Mouse (Mus musculus) C2C12 (cell line): ENCODE results near the gene Fastkd3. TPM values are rescaled to one million over a fixed set of nuclear protein-coding genes. Genes with fewer than 3 reads are reported as not detected.

Experiments
- H3K27me3 ChIP-seq: one replicate; pipeline ENCODE4 v1.6.1; 2011; ENCODE audit not compliant: control insufficient read depth, insufficient read depth, insufficient read length
- H3K36me3 ChIP-seq: one replicate; pipeline ENCODE4 v1.6.1; 2011; ENCODE audit not compliant: control insufficient read depth, insufficient read depth
- H3K4me3 ChIP-seq: one replicate; pipeline ENCODE4 v1.5.1; 2011; ENCODE audit warnings: mild to moderate bottlenecking, control low read depth; ENCODE audit not compliant: poor library complexity, insufficient read depth, severe bottlenecking
- H3K79me2 ChIP-seq: one replicate; pipeline ENCODE4 v1.6.1; 2011; ENCODE audit not compliant: control insufficient read depth, insufficient read depth
- H3K79me3 ChIP-seq: one replicate; pipeline ENCODE4 v1.6.1; 2011; ENCODE audit warnings: low read depth, control low read depth
- H3ac ChIP-seq: one replicate; pipeline ENCODE3; 2011; ENCODE audit warnings: low read depth; ENCODE audit not compliant: control insufficient read depth, insufficient read length
- CEBPB ChIP-seq: IDR thresholded peaks from one replicate; pipeline ENCODE4 v1.6.1; 2011; ENCODE audit warnings: low read depth, mild to moderate bottlenecking, control low read depth, moderate library complexity
- CTCF ChIP-seq: IDR thresholded peaks from one replicate; pipeline ENCODE4 v1.5.1; 2011; ENCODE audit not compliant: control insufficient read depth, insufficient read depth, insufficient read length
- FOSL1 ChIP-seq: IDR thresholded peaks from one replicate; pipeline ENCODE4 v1.8.0; 2011; ENCODE audit warnings: mild to moderate bottlenecking, low read length; ENCODE audit not compliant: poor library complexity, insufficient read depth, severe bottlenecking
- MAX ChIP-seq: IDR thresholded peaks from one replicate; pipeline ENCODE4 v1.6.1; 2011; ENCODE audit warnings: mild to moderate bottlenecking, control low read depth
- MYOD1 ChIP-seq: IDR thresholded peaks from one replicate; pipeline ENCODE4 v1.6.1; 2011; ENCODE audit warnings: low read depth; ENCODE audit not compliant: control insufficient read depth, insufficient read length
- MYOG ChIP-seq: IDR thresholded peaks from one replicate; pipeline ENCODE4 v1.6.1; 2011; ENCODE audit not compliant: control insufficient read depth, insufficient read length; ENCODE audit errors: extremely low read depth
- USF1 ChIP-seq: IDR thresholded peaks from one replicate; pipeline ENCODE4 v1.6.1; 2011; ENCODE audit warnings: low read depth, mild to moderate bottlenecking, control low read depth, moderate library complexity
- polyA plus RNA-seq: library from polyadenylated mRNA; unstranded; fragments of >200 nt; fragmentation: generic; extraction: Trizol; gene quantifications from one replicate; pipeline ENCODE4 v1.2.1, GENCODE M21; 2012; ENCODE audit warnings: missing spikeins

Gene Fastkd3
- polyA plus RNA-seq, 1 experiment, result 18.8 TPM

DNA sequence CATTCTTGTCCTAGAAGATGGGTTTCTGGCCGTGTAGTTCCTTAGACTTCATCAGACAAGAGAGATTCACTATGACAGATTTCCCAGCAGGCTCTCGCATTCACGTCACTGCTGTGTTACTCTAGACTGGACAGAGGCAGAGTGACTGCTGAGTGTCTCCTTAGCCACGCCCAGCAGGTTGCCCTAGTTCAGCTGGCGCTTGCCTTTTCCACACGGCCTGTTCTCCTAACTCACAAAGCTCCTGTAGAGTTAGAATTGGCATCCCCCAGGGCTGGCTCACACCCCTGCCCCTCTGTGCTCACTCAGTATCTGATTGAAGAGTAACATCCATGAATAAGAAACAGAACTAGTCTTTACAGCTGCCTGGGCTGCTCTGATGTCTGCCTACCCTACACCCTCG lies 3.4 kb downstream of the Fastkd3 start:
- H3K36me3 ChIP-seq, result peaks cover 62% of the 10 kb centered on the region

DNA sequence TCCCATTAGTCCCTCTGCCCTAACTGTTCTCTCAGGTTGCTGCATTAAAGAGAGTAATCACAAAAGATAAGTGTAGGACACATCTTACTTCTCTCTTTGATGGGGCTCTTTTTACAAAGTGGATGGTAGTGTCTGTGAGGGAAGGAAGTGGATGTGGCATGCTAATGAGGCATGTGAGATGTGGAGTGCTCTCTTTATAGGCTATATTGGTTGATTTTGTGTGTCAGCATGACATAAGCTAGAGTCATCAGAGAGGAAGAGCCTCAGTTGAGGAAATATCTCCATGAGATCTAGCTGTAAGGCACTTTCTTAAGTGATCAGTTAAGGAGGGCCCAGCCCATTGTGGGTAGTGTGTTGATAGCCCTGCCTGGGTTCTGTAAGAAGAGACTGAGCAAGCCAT lies 6.3 kb downstream of the Fastkd3 start:
- no peak overlapping the region for H3K4me3 ChIP-seq
- H3K36me3 ChIP-seq, result peaks cover 71% of the 10 kb centered on the region
- no peak overlapping the region for H3ac ChIP-seq
- peaks cover 10% of the 10 kb centered on the region for H3K79me3 ChIP-seq
- peaks cover 17% of the 10 kb centered on the region for H3K79me2 ChIP-seq
- TF ChIP-seq MYOG (no peak), USF1 (no peak), CTCF (no peak), CEBPB (no peak), MYOD1 (no peak), FOSL1 (no peak), MAX (no peak)
- no peaks in the 10 kb centered on the region for H3K27me3 ChIP-seq

More for the DNA sequence above, 3.4 kb downstream of the Fastkd3 start:
- H3K4me3 ChIP-seq, result no peak overlapping the region
- H3ac ChIP-seq, result no peak overlapping the region
- H3K79me3 ChIP-seq, result peaks cover 23% of the 10 kb centered on the region
- H3K79me2 ChIP-seq, result peaks cover 35% of the 10 kb centered on the region
- no peak for TF ChIP-seq CTCF
- no peak for TF ChIP-seq MYOD1
- no peak for TF ChIP-seq MYOG
- TF ChIP-seq MAX, result no peak
- TF ChIP-seq USF1, result no peak
- no peaks in the 10 kb centered on the region for H3K27me3 ChIP-seq

DNA sequence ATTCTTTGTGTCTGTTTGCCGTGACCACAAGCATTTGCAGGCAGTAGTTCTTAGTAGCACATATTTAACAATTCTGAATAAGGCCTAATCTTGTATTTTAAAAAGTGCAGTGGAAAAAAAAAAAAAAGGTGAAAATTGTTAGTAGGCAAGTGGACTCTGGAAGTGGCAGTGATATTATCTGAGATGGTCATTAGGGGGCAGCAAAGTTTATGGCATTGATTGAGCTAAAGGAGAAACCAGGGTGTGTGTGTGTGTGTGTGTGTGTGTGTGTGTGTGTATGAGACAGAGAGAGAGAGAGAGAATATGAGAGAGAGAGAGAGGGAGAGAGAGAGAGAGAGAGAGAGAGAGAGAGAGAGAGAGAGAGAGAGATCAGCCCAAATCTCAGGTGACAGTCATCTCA lies 11.8 kb downstream of the Fastkd3 start:
- H3ac ChIP-seq, result no peak overlapping the region
- peaks cover 25% of the 10 kb centered on the region for H3K36me3 ChIP-seq
- no peaks in the 10 kb centered on the region for H3K79me3 ChIP-seq
- no peaks in the 10 kb centered on the region for H3K79me2 ChIP-seq
- H3K27me3 ChIP-seq, result no peaks in the 10 kb centered on the region
- TF ChIP-seq MYOG (no peak), MYOD1 (no peak), MAX (no peak), USF1 (no peak), FOSL1 (no peak), CEBPB (no peak), CTCF (no peak)
- no peak overlapping the region for H3K4me3 ChIP-seq

DNA sequence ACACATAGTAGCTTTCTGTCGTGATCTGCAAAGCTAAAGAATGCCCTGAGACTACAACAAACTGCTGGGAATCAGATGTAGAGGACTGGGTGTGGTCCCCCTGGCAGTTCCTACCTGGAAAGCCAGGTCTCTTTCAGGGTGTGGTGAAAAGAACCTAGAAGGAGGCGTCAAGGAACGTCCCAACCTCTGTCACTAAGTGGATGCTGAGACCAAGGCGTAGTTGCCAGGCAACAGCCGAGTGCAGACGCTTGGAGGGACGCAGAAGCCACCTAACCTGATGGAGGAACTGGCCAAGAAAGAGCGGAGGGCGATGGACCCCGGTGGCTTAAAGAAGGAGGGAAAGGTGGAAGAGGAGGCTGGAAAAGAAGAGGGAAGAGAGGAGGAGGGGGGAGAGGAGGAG lies 15.2 kb downstream of the Fastkd3 start, which contains the start of gene 1700001L19Rik:
1700001L19Rik (plus strand) TSS at position 223 of the 400 bp plus-strand sequence.
- no peak within 1 kb of the TSS for H3K4me3 ChIP-seq

DNA sequence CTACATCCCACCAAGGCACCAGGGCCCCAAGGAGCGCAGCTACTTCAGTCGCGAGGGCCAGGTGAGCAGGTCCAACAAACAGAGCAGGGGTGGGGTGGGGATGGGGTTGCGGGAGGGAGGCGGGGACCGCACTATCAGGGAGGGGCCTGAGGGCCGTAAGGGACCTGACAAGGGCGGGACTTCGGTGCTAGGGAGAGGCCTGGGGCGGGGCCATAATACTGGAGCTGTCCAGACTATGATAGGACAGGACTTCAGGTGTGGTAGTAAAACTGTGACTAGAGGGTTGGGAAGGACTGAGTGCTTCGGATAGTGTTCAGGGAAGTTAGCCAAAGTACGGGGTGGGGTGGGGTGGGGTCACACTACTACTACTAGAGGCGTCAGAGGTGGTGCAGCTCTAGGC lies 15.6 kb downstream of the Fastkd3 start:
- H3K27me3 ChIP-seq, result no peaks in the 10 kb centered on the region
- TF ChIP-seq FOSL1 (no peak), MYOD1 (no peak), USF1 (no peak), MYOG (no peak), CTCF (no peak), CEBPB (no peak), MAX (no peak)
- H3ac ChIP-seq, result no peak overlapping the region
- peaks cover 2% of the 10 kb centered on the region for H3K36me3 ChIP-seq
- H3K79me2 ChIP-seq, result no peaks in the 10 kb centered on the region
- H3K79me3 ChIP-seq, result no peaks in the 10 kb centered on the region
- no peak overlapping the region for H3K4me3 ChIP-seq

More for the DNA sequence above, 15.2 kb downstream of the Fastkd3 start, which contains the start of gene 1700001L19Rik:
- Histone ChIP-seq H3K27me3 (no peaks in the 10 kb centered on the region), H3K79me2 (no peaks in the 10 kb centered on the region), H3K36me3 (peaks cover 3% of the 10 kb centered on the region), H3K79me3 (no peaks in the 10 kb centered on the region), H3ac (no peak within 1 kb of the TSS)
- TF ChIP-seq MYOG (no peak), CTCF (no peak), FOSL1 (no peak), USF1 (no peak), MYOD1 (no peak), MAX (no peak), CEBPB (no peak)

DNA sequence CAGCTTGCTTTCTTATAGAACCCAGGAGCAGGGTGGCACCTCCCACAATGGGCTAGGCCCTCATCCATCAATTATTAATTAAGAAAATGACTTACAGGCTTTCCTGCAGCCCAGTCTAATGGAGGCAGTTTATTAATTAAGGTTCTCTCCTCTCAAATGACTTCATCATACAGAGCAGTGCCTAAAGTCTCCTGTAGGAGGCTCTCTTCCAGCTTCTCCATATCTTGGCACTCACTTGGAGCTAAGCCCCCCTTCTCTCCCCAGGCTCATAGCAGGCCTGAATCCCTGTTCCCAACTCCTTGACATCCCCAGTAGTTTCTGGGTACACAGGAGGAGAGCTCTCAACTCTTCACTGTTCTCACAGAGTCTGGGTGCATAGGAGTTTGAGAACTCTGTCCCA lies 16.9 kb downstream of the Fastkd3 start:
- no peaks in the 10 kb centered on the region for H3K79me2 ChIP-seq
- H3K27me3 ChIP-seq, result no peaks in the 10 kb centered on the region
- H3K36me3 ChIP-seq, result no peaks in the 10 kb centered on the region
- no peak for TF ChIP-seq MYOD1
- no peak for TF ChIP-seq USF1
- no peak for TF ChIP-seq CEBPB
- no peak for TF ChIP-seq FOSL1
- TF ChIP-seq CTCF, result no peak
- TF ChIP-seq MAX, result no peak
- no peak for TF ChIP-seq MYOG
- no peak overlapping the region for H3ac ChIP-seq
- H3K4me3 ChIP-seq, result no peak overlapping the region
- no peaks in the 10 kb centered on the region for H3K79me3 ChIP-seq
